Mouse (Mus musculus): ENCODE data around the gene Slc45a2.
"Not testable (repeated sequence)": the region's sequence is repeated elsewhere in the genome, so short reads cannot be mapped to it uniquely, and the experiment has no call there.

Slc45a2 gene

GRCm38 (mm10) chr15:11000421-11000820 is at the start of gene Slc45a2:
Gene Slc45a2, plus strand, starts transcription at chr15:11000721.
- no peak for DNase-seq

- no peak for DNase-seq
Observed at GRCm38 (mm10) chr15:10951951-10952759, 48.4 kb upstream of the Slc45a2 start, which contains the start of gene C1qtnf3. Gene C1qtnf3, plus strand, starts transcription at chr15:10952332.

GRCm38 (mm10) chr15:10952760-10953305 is 47.7 kb upstream of the Slc45a2 start:
- DNase-seq, result no peak

- no peak for DNase-seq
Observed at GRCm38 (mm10) chr15:10953465-10953864, 47.1 kb upstream of the Slc45a2 start.

GRCm38 (mm10) chr15:10954381-10955016 is 46.0 kb upstream of the Slc45a2 start:
- no peak for DNase-seq

- no peak for DNase-seq
Observed at GRCm38 (mm10) chr15:10955156-10955555, 45.4 kb upstream of the Slc45a2 start.

- DNase-seq, result no peak
Observed at GRCm38 (mm10) chr15:10956706-10957105, 43.8 kb upstream of the Slc45a2 start.

GRCm38 (mm10) chr15:10959277-10960026 is 41.1 kb upstream of the Slc45a2 start:
- DNase-seq, result no peak

- DNase-seq, result no peak
Observed at GRCm38 (mm10) chr15:10960267-10960666, 40.3 kb upstream of the Slc45a2 start.

- no peak for DNase-seq
Observed at GRCm38 (mm10) chr15:10962601-10963000, 37.9 kb upstream of the Slc45a2 start.

- DNase-seq, result no peak
Observed at GRCm38 (mm10) chr15:10969439-10969838, 31.1 kb upstream of the Slc45a2 start.

GRCm38 (mm10) chr15:10970777-10971176 is 29.7 kb upstream of the Slc45a2 start:
- no peak for DNase-seq

- DNase-seq, result no peak
Observed at GRCm38 (mm10) chr15:10977151-10977550, 23.4 kb upstream of the Slc45a2 start.

- no peak for DNase-seq
Observed at GRCm38 (mm10) chr15:10980712-10981111, 19.8 kb upstream of the Slc45a2 start.

GRCm38 (mm10) chr15:10981377-10982063 is 19.0 kb upstream of the Slc45a2 start, which contains the start of gene Amacr:
Gene Amacr, plus strand, starts transcription at chr15:10981756.
- DNase-seq, result peak; percentile 86

GRCm38 (mm10) chr15:10982064-10982435 is 18.5 kb upstream of the Slc45a2 start:
- no peak for DNase-seq

GRCm38 (mm10) chr15:10985756-10986155 is 14.8 kb upstream of the Slc45a2 start:
- no peak for DNase-seq

- not testable (repeated sequence) for DNase-seq
Observed at GRCm38 (mm10) chr15:10986477-10986876, 14.0 kb upstream of the Slc45a2 start.

GRCm38 (mm10) chr15:10990411-10990810 is 10.1 kb upstream of the Slc45a2 start:
- no peak for DNase-seq

- no peak for DNase-seq
Observed at GRCm38 (mm10) chr15:10991566-10991965, 9.0 kb upstream of the Slc45a2 start.

- no peak for DNase-seq
Observed at GRCm38 (mm10) chr15:10999832-11000231, 689 bp upstream of the Slc45a2 start.

- DNase-seq, result no peak
Observed at GRCm38 (mm10) chr15:11003791-11004190, 3.3 kb downstream of the Slc45a2 start.

- no peak for DNase-seq
Observed at GRCm38 (mm10) chr15:11004646-11005045, 4.1 kb downstream of the Slc45a2 start.
